Mouse (Mus musculus) C2C12 (cell line): Measurements from ENCODE around the gene Saysd1. TPM values are rescaled to one million over a fixed set of nuclear protein-coding genes. Genes with fewer than 3 reads are reported as not detected.

Experiments
- H3K27me3 ChIP-seq: one replicate; pipeline ENCODE4 v1.6.1; 2011; ENCODE audit not compliant: control insufficient read depth, insufficient read depth, insufficient read length
- H3K36me3 ChIP-seq: one replicate; pipeline ENCODE4 v1.6.1; 2011; ENCODE audit not compliant: control insufficient read depth, insufficient read depth
- H3K4me3 ChIP-seq: one replicate; pipeline ENCODE4 v1.5.1; 2011; ENCODE audit warnings: mild to moderate bottlenecking, control low read depth; ENCODE audit not compliant: poor library complexity, insufficient read depth, severe bottlenecking
- H3K79me2 ChIP-seq: one replicate; pipeline ENCODE4 v1.6.1; 2011; ENCODE audit not compliant: control insufficient read depth, insufficient read depth
- H3K79me3 ChIP-seq: one replicate; pipeline ENCODE4 v1.6.1; 2011; ENCODE audit warnings: low read depth, control low read depth
- H3ac ChIP-seq: one replicate; pipeline ENCODE3; 2011; ENCODE audit warnings: low read depth; ENCODE audit not compliant: control insufficient read depth, insufficient read length
- CEBPB ChIP-seq: IDR thresholded peaks from one replicate; pipeline ENCODE4 v1.6.1; 2011; ENCODE audit warnings: low read depth, mild to moderate bottlenecking, control low read depth, moderate library complexity
- CTCF ChIP-seq: IDR thresholded peaks from one replicate; pipeline ENCODE4 v1.5.1; 2011; ENCODE audit not compliant: control insufficient read depth, insufficient read depth, insufficient read length
- FOSL1 ChIP-seq: IDR thresholded peaks from one replicate; pipeline ENCODE4 v1.8.0; 2011; ENCODE audit warnings: mild to moderate bottlenecking, low read length; ENCODE audit not compliant: poor library complexity, insufficient read depth, severe bottlenecking
- MAX ChIP-seq: IDR thresholded peaks from one replicate; pipeline ENCODE4 v1.6.1; 2011; ENCODE audit warnings: mild to moderate bottlenecking, control low read depth
- MYOD1 ChIP-seq: IDR thresholded peaks from one replicate; pipeline ENCODE4 v1.6.1; 2011; ENCODE audit warnings: low read depth; ENCODE audit not compliant: control insufficient read depth, insufficient read length
- MYOG ChIP-seq: IDR thresholded peaks from one replicate; pipeline ENCODE4 v1.6.1; 2011; ENCODE audit not compliant: control insufficient read depth, insufficient read length; ENCODE audit errors: extremely low read depth
- USF1 ChIP-seq: IDR thresholded peaks from one replicate; pipeline ENCODE4 v1.6.1; 2011; ENCODE audit warnings: low read depth, mild to moderate bottlenecking, control low read depth, moderate library complexity
- polyA plus RNA-seq: library from polyadenylated mRNA; unstranded; fragments of >200 nt; fragmentation: generic; extraction: Trizol; gene quantifications from one replicate; pipeline ENCODE4 v1.2.1, GENCODE M21; 2012; ENCODE audit warnings: missing spikeins

The Saysd1 gene
- polyA plus RNA-seq, 1 experiment = 8.0 TPM

DNA sequence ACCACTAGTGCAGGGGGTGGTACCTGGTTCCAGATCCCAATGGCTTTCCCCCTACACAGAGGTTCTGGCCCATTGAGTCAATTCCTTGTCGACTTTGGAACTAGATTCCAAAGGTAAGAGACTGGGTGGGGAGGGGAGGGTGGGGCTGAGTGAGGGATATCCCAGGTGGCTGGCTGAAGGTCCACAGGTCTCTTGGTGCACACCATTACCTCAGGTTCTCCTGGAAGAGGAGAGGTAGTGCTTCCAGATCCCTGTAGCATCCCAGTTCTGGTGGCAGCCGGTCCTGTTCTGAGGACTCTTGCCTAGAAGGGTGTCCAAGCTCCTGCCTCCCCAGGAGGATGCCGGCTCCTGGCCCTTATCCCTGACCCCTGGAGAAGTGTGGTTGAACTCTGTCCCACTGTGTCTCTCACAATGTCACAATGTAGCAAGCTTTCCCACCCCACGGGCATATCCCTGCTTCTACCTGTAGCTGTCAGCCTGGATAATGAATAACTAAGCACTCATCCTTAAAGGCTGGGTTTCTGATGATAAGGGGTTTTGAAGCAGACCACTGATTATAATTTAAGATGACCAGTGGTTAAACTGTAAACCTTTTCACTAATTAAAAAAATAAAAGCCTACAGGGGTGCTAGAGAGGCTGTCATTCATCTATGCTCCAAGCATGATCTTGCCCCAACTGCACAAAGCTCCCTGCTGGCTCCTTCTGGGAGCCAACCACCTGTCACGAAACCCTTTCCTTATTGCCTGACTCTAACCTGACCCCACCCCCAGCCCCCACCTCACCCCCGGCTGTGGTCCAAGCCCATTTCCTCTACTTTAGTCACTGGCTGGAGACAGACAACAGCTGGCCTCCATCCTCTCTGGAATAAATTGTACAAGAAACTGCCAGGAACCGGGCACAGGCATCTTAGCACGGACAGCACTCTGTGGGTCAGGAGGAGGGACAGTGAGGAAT lies 20.7 kb upstream of the Saysd1 start:
- no peak overlapping the region for H3K4me3 ChIP-seq
- H3K27me3 ChIP-seq = no peaks in the 10 kb centered on the region
- no peak overlapping the region for H3ac ChIP-seq
- peaks cover 91% of the 10 kb centered on the region for H3K79me2 ChIP-seq
- H3K79me3 ChIP-seq = peaks cover 38% of the 10 kb centered on the region
- TF ChIP-seq MAX (no peak), MYOD1 (peak; percentile 74)
- peaks cover 4% of the 10 kb centered on the region for H3K36me3 ChIP-seq

DNA sequence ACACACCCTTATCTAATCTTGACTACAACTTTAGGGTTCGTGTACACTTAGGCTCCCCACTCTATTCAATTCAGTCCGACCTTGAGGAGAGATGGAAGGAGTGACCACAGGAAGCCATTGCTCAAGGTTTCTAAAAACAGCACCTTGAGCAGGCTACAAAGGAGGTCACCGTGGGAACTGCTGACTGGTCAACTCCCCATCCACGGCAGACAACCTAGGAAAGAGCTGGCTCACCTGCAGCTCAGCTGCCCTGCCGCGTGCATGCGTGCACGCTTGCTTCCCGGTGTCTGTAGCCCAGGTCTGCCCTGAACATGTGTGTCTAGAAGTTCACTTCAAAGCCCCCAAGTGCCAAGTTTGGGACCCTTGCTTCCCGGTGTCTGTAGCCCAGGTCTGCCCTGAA lies 19.3 kb upstream of the Saysd1 start:
- H3K79me2 ChIP-seq = peaks cover 93% of the 10 kb centered on the region
- no peak overlapping the region for H3K4me3 ChIP-seq
- TF ChIP-seq USF1 (no peak), MYOD1 (no peak), MYOG (no peak), CEBPB (no peak), FOSL1 (no peak), MAX (no peak), CTCF (no peak)
- no peak overlapping the region for H3ac ChIP-seq
- H3K79me3 ChIP-seq = peaks cover 45% of the 10 kb centered on the region
- no peaks in the 10 kb centered on the region for H3K27me3 ChIP-seq
- peaks cover 4% of the 10 kb centered on the region for H3K36me3 ChIP-seq

DNA sequence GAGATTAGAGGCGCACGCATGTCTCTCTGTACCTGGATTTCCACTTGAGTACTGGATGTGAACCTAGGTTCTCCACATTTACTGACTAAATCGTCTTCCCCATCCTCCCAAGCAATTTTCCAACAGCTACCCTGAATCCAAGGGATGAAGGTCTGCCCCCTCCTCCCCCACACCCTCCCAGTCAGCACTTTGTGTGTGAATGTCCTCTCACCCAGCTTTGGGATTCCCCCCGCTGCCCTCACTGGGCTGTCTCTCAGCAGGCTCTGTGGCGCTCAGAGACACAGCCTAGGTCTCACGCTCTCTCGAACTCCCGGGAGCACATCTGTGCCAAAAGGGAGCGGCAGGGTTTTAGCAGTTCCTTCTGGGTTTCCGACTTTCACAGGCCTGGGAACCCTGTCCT lies 17.4 kb upstream of the Saysd1 start:
- TF ChIP-seq CEBPB = no peak
- no peak for TF ChIP-seq CTCF
- no peak for TF ChIP-seq MYOG
- TF ChIP-seq USF1 = no peak
- no peak for TF ChIP-seq MAX
- Histone ChIP-seq H3K36me3 (peaks cover 4% of the 10 kb centered on the region), H3K27me3 (no peaks in the 10 kb centered on the region), H3K4me3 (no peak overlapping the region), H3K79me3 (peaks cover 39% of the 10 kb centered on the region), H3K79me2 (peaks cover 94% of the 10 kb centered on the region), H3ac (no peak overlapping the region)

DNA sequence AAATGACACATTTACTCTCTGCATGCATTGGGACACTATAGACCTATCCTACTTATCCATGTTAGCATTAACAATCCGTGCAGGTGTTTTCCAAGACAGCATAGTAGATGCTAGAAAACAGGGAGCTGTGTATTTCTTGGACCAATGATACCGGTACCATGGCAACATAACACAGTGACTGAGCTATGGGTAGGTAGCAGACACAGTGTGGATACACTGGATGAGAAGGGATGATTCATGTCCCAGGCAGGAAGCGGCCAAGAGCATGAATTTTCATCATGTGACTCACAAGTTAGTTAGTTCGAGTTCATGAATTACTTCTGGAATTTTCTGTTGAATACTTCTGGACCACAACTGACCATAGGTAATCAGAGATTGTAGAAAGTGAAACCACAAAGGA lies 16.6 kb upstream of the Saysd1 start:
- TF ChIP-seq FOSL1 = peak; percentile 89
- peak; percentile 4 for TF ChIP-seq MYOD1
- TF ChIP-seq CTCF = no peak
- TF ChIP-seq USF1 = peak; percentile 94
- TF ChIP-seq MYOG = no peak
- TF ChIP-seq MAX = no peak
- Histone ChIP-seq H3K79me2 (peaks cover 94% of the 10 kb centered on the region), H3ac (no peak overlapping the region), H3K4me3 (no peak overlapping the region), H3K27me3 (no peaks in the 10 kb centered on the region), H3K79me3 (peaks cover 37% of the 10 kb centered on the region), H3K36me3 (peaks cover 4% of the 10 kb centered on the region)

DNA sequence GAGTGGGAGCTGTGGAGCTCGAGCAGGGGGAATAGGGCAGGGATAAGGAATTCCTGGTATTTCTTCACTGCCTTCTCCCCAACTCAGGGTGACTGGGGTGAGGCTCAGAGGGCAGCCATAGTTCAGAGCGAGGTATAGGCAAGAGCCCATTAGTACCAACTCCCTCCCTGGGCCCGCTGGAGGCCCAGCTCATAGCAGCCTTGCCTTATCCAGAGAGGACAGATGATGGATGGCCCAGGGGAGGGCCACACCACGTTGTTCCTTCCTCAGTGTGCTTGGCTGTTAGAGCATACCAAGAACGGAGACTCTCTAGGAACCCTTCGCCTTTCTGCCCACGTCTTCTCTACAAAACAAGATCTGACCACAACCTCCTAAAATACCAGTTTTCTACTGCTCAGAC lies 15.9 kb upstream of the Saysd1 start:
- TF ChIP-seq MYOD1 (no peak), CTCF (no peak), MYOG (no peak), CEBPB (no peak), FOSL1 (no peak), USF1 (no peak), MAX (no peak)
- no peak overlapping the region for H3ac ChIP-seq
- no peaks in the 10 kb centered on the region for H3K27me3 ChIP-seq
- no peak overlapping the region for H3K4me3 ChIP-seq
- peaks cover 94% of the 10 kb centered on the region for H3K79me2 ChIP-seq
- H3K79me3 ChIP-seq = peaks cover 40% of the 10 kb centered on the region
- H3K36me3 ChIP-seq = peaks cover 4% of the 10 kb centered on the region
